Mouse (Mus musculus) intestine, embryonic 15.5 days (tissue): ENCODE measurements around the gene Atg4d. TPM values are rescaled to one million over a fixed set of nuclear protein-coding genes. Genes with fewer than 3 reads are reported as not detected.
A peak's percentile ranks its signal among the peaks of the same experiment; 100 is the strongest.
"Not testable (repeated sequence)": the region's sequence is repeated elsewhere in the genome, so short reads cannot be mapped to it uniquely, and the experiment has no call there.

Source experiments
- ATAC-seq: fragments of 200-750 bp; cut with Nextera tagmentation; 2 replicates; pipeline ENCODE4 v1.8.0; 2017; ENCODE audit warnings: moderate TSS enrichment, moderate library complexity
- H3K27ac ChIP-seq: fragments of 300-500 bp; sonication (generic); 2 replicates; pipeline ENCODE4 v1.5.1; 2015; ENCODE audit warnings: mild to moderate bottlenecking, inconsistent platforms
- H3K27me3 ChIP-seq: fragments of 300-500 bp; sonication (generic); replicated peaks from 2 replicates; pipeline ENCODE4 v1.6.1; 2015; ENCODE audit warnings: inconsistent platforms
- H3K36me3 ChIP-seq: fragments of 300-500 bp; sonication (generic); 2 replicates; pipeline ENCODE4 v1.6.1; 2015; ENCODE audit warnings: inconsistent platforms
- H3K4me1 ChIP-seq: fragments of 300-500 bp; sonication (generic); replicated peaks from 2 replicates; pipeline ENCODE4 v1.6.1; 2015; ENCODE audit warnings: inconsistent platforms
- H3K4me2 ChIP-seq: fragments of 300-500 bp; sonication (generic); replicated peaks from 2 replicates; pipeline ENCODE4 v1.6.1; 2015; ENCODE audit warnings: mild to moderate bottlenecking, inconsistent platforms
- H3K4me3 ChIP-seq: fragments of 300-500 bp; sonication (generic); replicated peaks from 2 replicates; pipeline ENCODE4 v1.5.1; 2015; ENCODE audit warnings: inconsistent platforms
- H3K9ac ChIP-seq: fragments of 300-500 bp; sonication (generic); 2 replicates; pipeline ENCODE4 v1.6.1; 2015; ENCODE audit warnings: inconsistent platforms
- H3K9me3 ChIP-seq: fragments of 300-500 bp; sonication (generic); 2 replicates; pipeline ENCODE4 v1.6.1; 2016; ENCODE audit warnings: inconsistent platforms
- WGBS: fragments of 180-500 bp; shearing (Covaris S2); methylation state at CpG from one replicate; pipeline ENCODE4 v1.1.7; 2015; 5-methylcytosine and 5-hydroxymethylcytosine counted together
- polyA plus RNA-seq: library from polyadenylated mRNA; unstranded; fragments of >200 nt; fragmentation: Nextera tagmentation; extraction: Ambion mirVana; gene quantifications from 2 replicates; pipeline ENCODE4 v1.2.1, GENCODE M21; 2015

Atg4d gene
- polyA plus RNA-seq, 1 experiment from 2014 or later: 50.0 TPM

DNA sequence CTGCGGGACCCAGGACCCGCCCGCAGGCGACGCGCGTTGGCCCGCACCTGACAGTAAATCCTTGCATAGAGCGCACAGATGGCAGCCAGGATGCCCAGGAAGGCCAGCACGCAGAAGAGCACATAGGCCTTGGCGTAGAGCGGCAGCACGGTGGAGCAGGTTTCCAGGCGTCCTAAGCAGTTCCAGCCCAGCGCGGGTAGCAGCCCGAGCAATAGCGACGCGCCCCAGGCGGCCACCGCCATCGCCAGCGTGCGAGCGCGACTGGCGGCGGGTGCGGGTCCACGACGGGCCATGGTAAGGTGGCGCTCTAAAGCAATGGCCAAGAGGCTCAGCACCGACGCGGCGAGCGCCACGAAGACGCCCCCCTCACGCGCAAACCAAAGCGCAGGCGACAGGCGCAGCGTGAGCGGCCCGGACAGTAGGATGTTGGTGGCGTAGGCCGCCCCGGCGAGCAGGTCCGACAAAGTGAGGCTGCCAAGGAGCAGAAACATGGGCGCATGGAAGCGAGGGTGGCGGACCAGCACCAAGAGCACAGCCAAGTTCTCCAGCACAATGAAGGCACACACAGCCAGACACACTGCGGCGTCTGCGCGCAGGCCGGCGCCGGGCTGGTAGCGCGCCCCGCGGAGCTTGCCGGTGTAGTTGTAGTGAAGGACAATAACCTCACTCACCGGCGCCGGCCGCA is 20.5 kb upstream of the Atg4d start:
- H3K36me3 ChIP-seq: no peaks in the 10 kb centered on the region
- H3K27ac ChIP-seq: no peak overlapping the region
- peak overlapping the region; percentile 39 for H3K9ac ChIP-seq
- peaks cover 26% of the 10 kb centered on the region for H3K4me1 ChIP-seq
- H3K27me3 ChIP-seq: peaks cover 63% of the 10 kb centered on the region
- no peaks in the 10 kb centered on the region for H3K9me3 ChIP-seq
- peak overlapping the region; percentile 93 for H3K4me2 ChIP-seq
- peak; percentile 44 for ATAC-seq
- 1% methylated on average over 72 of the region's 72 CpGs for WGBS
- peak overlapping the region; percentile 45 for H3K4me3 ChIP-seq

DNA sequence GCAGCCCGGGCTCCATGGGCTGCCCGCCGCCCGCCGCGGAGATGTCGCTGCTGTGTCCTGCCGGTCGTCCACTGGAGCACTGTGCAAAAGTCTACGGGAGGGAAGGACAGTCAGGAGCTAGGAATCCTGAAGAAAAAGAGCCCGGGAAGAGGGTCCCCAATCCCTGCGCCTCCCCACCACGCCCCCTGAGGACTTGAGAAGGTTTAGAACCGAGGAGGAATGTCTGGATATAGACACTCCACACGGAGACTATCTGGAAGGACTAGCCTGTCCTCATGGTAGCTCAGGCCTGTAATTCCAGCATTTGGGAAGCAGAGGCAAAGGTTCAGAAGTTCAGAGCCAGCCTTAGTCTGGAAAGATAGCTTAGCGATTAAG is 20.0 kb upstream of the Atg4d start:
- H3K4me1 ChIP-seq: peaks cover 25% of the 10 kb centered on the region
- ATAC-seq: no peak
- peak overlapping the region; percentile 45 for H3K4me3 ChIP-seq
- no peak overlapping the region for H3K27ac ChIP-seq
- no peaks in the 10 kb centered on the region for H3K9me3 ChIP-seq
- WGBS: 3% methylated on average over 16 of the region's 16 CpGs
- H3K4me2 ChIP-seq: peak overlapping the region; percentile 93
- H3K27me3 ChIP-seq: peaks cover 69% of the 10 kb centered on the region
- no peaks in the 10 kb centered on the region for H3K36me3 ChIP-seq
- peak overlapping the region; percentile 39 for H3K9ac ChIP-seq

DNA sequence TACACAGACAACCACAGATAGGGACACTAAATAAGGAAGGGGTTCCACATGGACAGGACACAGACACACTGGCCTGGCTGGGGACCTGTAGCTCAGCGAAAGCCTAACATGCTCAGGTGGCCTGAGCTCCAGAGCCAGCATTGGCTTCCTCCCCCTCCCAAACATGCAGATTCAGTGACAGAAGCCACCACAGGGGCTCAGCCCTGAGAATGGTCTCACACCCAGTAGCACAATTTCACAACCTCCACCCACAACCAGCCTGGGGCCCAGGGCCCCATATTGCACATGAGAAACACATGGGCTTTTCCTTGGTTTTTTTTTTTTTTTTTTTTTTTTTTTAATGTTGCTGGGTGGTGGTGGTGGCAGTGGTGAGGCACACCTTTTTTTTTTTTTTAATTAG is 18.8 kb upstream of the Atg4d start:
- Histone ChIP-seq H3K4me2 (no peak overlapping the region), H3K4me1 (peaks cover 25% of the 10 kb centered on the region), H3K36me3 (no peaks in the 10 kb centered on the region), H3K9ac (no peak overlapping the region), H3K27me3 (peaks cover 81% of the 10 kb centered on the region), H3K4me3 (no peak overlapping the region), H3K9me3 (no peaks in the 10 kb centered on the region), H3K27ac (no peak overlapping the region)
- no peak for ATAC-seq
- WGBS: 74% methylated on average over 1 of the region's 1 CpGs

GRCm38 (mm10) chr9:21248326-21248725 is 16.8 kb upstream of the Atg4d start, which contains the start of gene S1pr5:
TSS of gene S1pr5 (minus strand) at chr9:21248443.
- Histone ChIP-seq H3K4me1 (peaks cover 25% of the 10 kb centered on the region), H3K27me3 (peaks cover 90% of the 10 kb centered on the region), H3K9me3 (no peaks in the 10 kb centered on the region), H3K4me2 (peak within 1 kb of the TSS; percentile 55), H3K27ac (no peak within 1 kb of the TSS), H3K4me3 (peak within 1 kb of the TSS; percentile 20), H3K9ac (peak within 1 kb of the TSS; percentile 6; the same call in 1 of the 2 replicates), H3K36me3 (no peaks in the 10 kb centered on the region)
- 2% methylated on average over 30 of the region's 30 CpGs for WGBS
- ATAC-seq: no peak

- 0 out of 2 replicates have a peak, but pooled peaks have one; percentile 12 for ATAC-seq
- Histone ChIP-seq H3K9me3 (no peaks in the 10 kb centered on the region), H3K4me3 (no peak overlapping the region), H3K4me1 (peaks cover 13% of the 10 kb centered on the region), H3K4me2 (no peak overlapping the region), H3K27me3 (peaks cover 75% of the 10 kb centered on the region), H3K27ac (no peak overlapping the region), H3K36me3 (no peaks in the 10 kb centered on the region), H3K9ac (no peak overlapping the region)
- 20% methylated on average over 17 of the region's 17 CpGs for WGBS
Observed at GRCm38 (mm10) chr9:21249629-21250508, 15.2 kb upstream of the Atg4d start.

GRCm38 (mm10) chr9:21250509-21250908 is 14.6 kb upstream of the Atg4d start:
- peaks cover 68% of the 10 kb centered on the region for H3K27me3 ChIP-seq
- peaks cover 8% of the 10 kb centered on the region; the same call in 1 of the 2 replicates for H3K4me1 ChIP-seq
- no peak overlapping the region for H3K4me2 ChIP-seq
- no peak overlapping the region for H3K27ac ChIP-seq
- ATAC-seq: no peak
- H3K9ac ChIP-seq: no peak overlapping the region
- no peak overlapping the region for H3K4me3 ChIP-seq
- no peaks in the 10 kb centered on the region for H3K9me3 ChIP-seq
- no peaks in the 10 kb centered on the region for H3K36me3 ChIP-seq
- WGBS: 57% methylated on average over 2 of the region's 2 CpGs

GRCm38 (mm10) chr9:21251116-21251735 is 13.9 kb upstream of the Atg4d start:
- Histone ChIP-seq H3K4me2 (no peak overlapping the region), H3K4me3 (no peak overlapping the region), H3K27ac (no peak overlapping the region), H3K9me3 (no peaks in the 10 kb centered on the region), H3K9ac (no peak overlapping the region), H3K4me1 (peaks cover 8% of the 10 kb centered on the region; the same call in 1 of the 2 replicates), H3K36me3 (no peaks in the 10 kb centered on the region), H3K27me3 (peaks cover 61% of the 10 kb centered on the region)
- WGBS: 57% methylated on average over 13 of the region's 13 CpGs
- ATAC-seq: no peak; the same call in 1 of the 2 replicates

DNA sequence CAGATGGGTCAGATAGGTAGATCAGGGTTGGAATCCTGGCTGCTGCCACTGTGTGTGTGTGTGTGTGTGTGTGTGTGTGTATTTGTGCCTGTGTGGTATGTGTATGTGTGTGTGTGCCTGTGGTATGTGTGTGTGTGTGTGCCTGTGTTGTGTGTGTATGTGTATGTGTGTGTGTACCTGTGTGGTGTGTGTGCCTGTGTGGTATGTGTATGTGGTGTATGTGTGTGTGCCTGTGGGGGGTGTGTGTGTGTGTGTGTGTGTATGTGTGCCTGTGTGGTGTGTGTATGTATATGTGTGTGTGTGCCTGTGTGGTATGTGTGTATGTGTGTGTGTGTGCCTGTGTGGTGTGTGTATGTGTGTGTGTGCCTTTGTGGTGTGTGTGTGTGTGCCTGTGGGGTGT is 10.4 kb upstream of the Atg4d start:
- no peak overlapping the region for H3K4me3 ChIP-seq
- H3K9ac ChIP-seq: no peak overlapping the region
- no peak overlapping the region for H3K4me2 ChIP-seq
- no peaks in the 10 kb centered on the region for H3K36me3 ChIP-seq
- no peaks in the 10 kb centered on the region for H3K9me3 ChIP-seq
- no peak for ATAC-seq
- H3K4me1 ChIP-seq: 0 out of 2 replicates have a peak, but pooled peaks cover under 1% of the 10 kb centered on the region
- H3K27me3 ChIP-seq: peaks cover 35% of the 10 kb centered on the region
- no peak overlapping the region for H3K27ac ChIP-seq

DNA sequence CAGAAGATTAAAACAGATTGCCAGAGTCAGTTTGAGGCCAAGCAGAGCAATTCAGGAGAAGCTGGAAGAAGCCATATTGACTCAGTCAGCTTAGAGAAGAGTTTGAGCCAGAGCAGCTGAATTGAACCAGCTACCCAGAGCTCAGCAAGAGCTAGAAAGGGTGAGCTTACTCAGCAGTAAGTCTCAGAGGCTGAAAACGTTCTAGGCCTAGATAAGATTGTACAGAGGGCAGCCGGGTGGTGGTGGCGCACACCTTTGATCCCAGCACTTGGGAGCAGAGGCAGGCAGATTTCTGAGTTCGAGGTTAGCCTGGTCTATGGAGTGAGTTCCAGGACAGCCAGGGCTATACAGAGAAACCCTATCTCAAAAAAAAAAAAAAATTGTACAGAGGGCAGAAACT is 8.7 kb upstream of the Atg4d start:
- H3K4me3 ChIP-seq, H3K9ac ChIP-seq, H3K4me1 ChIP-seq, H3K4me2 ChIP-seq, H3K36me3 ChIP-seq, H3K27ac ChIP-seq, ATAC-seq, H3K9me3 ChIP-seq: not testable (repeated sequence)
- peaks cover 18% of the 10 kb centered on the region for H3K27me3 ChIP-seq
- WGBS: 81% methylated on average over 4 of the region's 4 CpGs

GRCm38 (mm10) chr9:21260491-21261040 is 4.5 kb upstream of the Atg4d start:
- no peak overlapping the region for H3K4me3 ChIP-seq
- no peaks in the 10 kb centered on the region for H3K9me3 ChIP-seq
- no peak for ATAC-seq
- WGBS: 76% methylated on average over 6 of the region's 6 CpGs
- H3K4me2 ChIP-seq: no peak overlapping the region
- no peak overlapping the region for H3K9ac ChIP-seq
- no peaks in the 10 kb centered on the region for H3K36me3 ChIP-seq
- H3K27me3 ChIP-seq: 0 out of 2 replicates have a peak, but pooled peaks cover 3% of the 10 kb centered on the region
- H3K4me1 ChIP-seq: peaks cover 4% of the 10 kb centered on the region
- no peak overlapping the region for H3K27ac ChIP-seq

GRCm38 (mm10) chr9:21261831-21262230 is 3.3 kb upstream of the Atg4d start:
- Histone ChIP-seq H3K9ac (no peak overlapping the region), H3K36me3 (0 out of 2 replicates have a peak, but pooled peaks cover 2% of the 10 kb centered on the region), H3K9me3 (no peaks in the 10 kb centered on the region), H3K4me2 (no peak overlapping the region), H3K4me1 (peaks cover 16% of the 10 kb centered on the region), H3K27me3 (0 out of 2 replicates have a peak, but pooled peaks cover 3% of the 10 kb centered on the region), H3K4me3 (no peak overlapping the region), H3K27ac (no peak overlapping the region)
- WGBS: 49% methylated on average over 2 of the region's 2 CpGs
- no peak for ATAC-seq
